Comparison of ENCODE assay signal across 18 mouse cellular contexts in the genomic region with DNA sequence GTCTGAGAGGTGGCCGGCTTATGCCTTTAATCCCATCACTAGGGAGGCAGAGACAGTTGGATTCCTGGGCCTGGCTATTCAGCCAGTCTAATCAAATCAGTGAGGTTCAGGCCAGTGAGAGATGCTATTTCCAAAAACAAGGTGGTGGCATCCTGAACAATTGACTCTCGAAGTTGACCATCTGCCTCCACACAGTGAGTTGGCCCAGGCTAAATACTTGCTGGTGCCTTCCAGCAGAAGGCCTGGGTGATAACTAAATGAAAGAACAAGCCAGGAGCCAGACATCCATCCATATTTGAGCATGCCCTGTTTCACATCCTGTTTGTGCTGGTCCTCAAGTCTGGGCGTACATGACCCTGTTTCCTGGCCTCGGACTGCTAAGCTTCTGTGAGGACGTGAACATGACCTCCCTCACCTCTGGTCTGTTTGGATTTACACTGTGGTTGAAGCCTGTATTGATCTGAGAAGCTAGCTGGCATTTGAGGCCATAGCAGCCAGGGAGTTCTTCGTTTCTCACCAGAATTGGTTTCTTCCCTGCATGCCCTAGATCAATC.
A peak's percentile ranks its signal among the peaks of the same experiment; 100 is the strongest.
DNase-seq lines count a peak whose midpoint lies in the region; ATAC-seq and TF ChIP-seq lines count a peak whose summit lies in the region.
"Had no signal": no experiment of that assay in that cellular context is flagged by ENCODE, and none has a peak within 500 bp of the region (broad histone marks: within the 10 kb centered on the region; RNA-seq: fewer than 3 reads in every experiment).

No protein-coding gene starts in this region.

- DNase-seq in forebrain, embryonic 10.5 days (ENCODE audit: extremely low spot score, low spot score): no peak
- no peak for DNase-seq in liver, postnatal 0 days
- peak; percentile 52 to 63 for DNase-seq in cerebellum, postnatal 14 days
- DNase-seq in adipocyte (ENCODE audit: low spot score): no peak
- no peak for DNase-seq in frontal cortex, postnatal 10 days (ENCODE audit: low spot score in 2 of 2)
- DNase-seq: adrenal gland, adult 8-10 months; forebrain, postnatal 0 days; gastrocnemius, postnatal 14 days; kidney, adult 8-10 months; kidney, postnatal 4 days; layer of hippocampus, postnatal 36 days; right cerebral cortex, postnatal 4 days had no signal

- TF ChIP-seq EP300 in liver, postnatal 0 days (IDR thresholded peaks at IDR 0.05; ENCODE audit: low read depth): no peak

- ATAC-seq in forebrain, embryonic 15.5 days (replicated peaks): no peak
- ATAC-seq in liver, postnatal 0 days: peak; percentile 47; the same call in 1 of the 2 replicates
- ATAC-seq in liver, embryonic 12.5 days: no peak
- 0 out of 2 replicates have a peak, but pooled peaks have one; percentile 33 for ATAC-seq in megakaryocyte, adult 5-6 weeks (ENCODE audit: poor library complexity, severe bottlenecking)
- ATAC-seq: forebrain, postnatal 0 days; hindbrain, embryonic 16.5 days had no signal

- no peaks in the 10 kb centered on the region for H3K9me3 ChIP-seq in forebrain, embryonic 10.5 days
- H3K9me3 ChIP-seq in forebrain, embryonic 15.5 days: no peaks in the 10 kb centered on the region
- H3K9me3 ChIP-seq in liver, postnatal 0 days (ENCODE audit: low read length): no peaks in the 10 kb centered on the region
- no peaks in the 10 kb centered on the region for H3K9me3 ChIP-seq in liver, embryonic 12.5 days (replicated peaks)
- H3K9me3 ChIP-seq: embryonic facial prominence, embryonic 12.5 days; limb, embryonic 15.5 days had no signal

- no peak for TF ChIP-seq CTCF in liver, postnatal 0 days (IDR thresholded peaks at IDR 0.05; ENCODE audit: low read depth)

- H3K4me2 ChIP-seq in forebrain, embryonic 15.5 days (replicated peaks): no peak overlapping the region
- no peak overlapping the region for H3K4me2 ChIP-seq in liver, postnatal 0 days (ENCODE audit: low read depth, low read length)
- no peak overlapping the region for H3K4me2 ChIP-seq in liver, embryonic 12.5 days
- H3K4me2 ChIP-seq: embryonic facial prominence, embryonic 12.5 days; limb, embryonic 15.5 days had no signal

- no peaks in the 10 kb centered on the region for H3K27me3 ChIP-seq in forebrain, embryonic 10.5 days (ENCODE audit: poor library complexity, severe bottlenecking)
- no peaks in the 10 kb centered on the region for H3K27me3 ChIP-seq in forebrain, embryonic 15.5 days
- H3K27me3 ChIP-seq in liver, postnatal 0 days (ENCODE audit: insufficient read depth, low read length): no peaks in the 10 kb centered on the region
- H3K27me3 ChIP-seq in liver, embryonic 12.5 days (replicated peaks): 0 out of 2 replicates have a peak, but pooled peaks cover 3% of the 10 kb centered on the region
- H3K27me3 ChIP-seq: embryonic facial prominence, embryonic 12.5 days; limb, embryonic 15.5 days had no signal

- peaks cover 19% of the 10 kb centered on the region for H3K4me1 ChIP-seq in forebrain, embryonic 10.5 days
- H3K4me1 ChIP-seq in forebrain, embryonic 15.5 days: no peaks in the 10 kb centered on the region
- peaks cover 32% of the 10 kb centered on the region for H3K4me1 ChIP-seq in liver, postnatal 0 days (ENCODE audit: insufficient read depth)
- H3K4me1 ChIP-seq in liver, embryonic 12.5 days: peaks cover 54% of the 10 kb centered on the region

- no peaks in the 10 kb centered on the region for H3K36me3 ChIP-seq in forebrain, embryonic 10.5 days (replicated peaks)
- no peaks in the 10 kb centered on the region for H3K36me3 ChIP-seq in forebrain, embryonic 15.5 days
- no peaks in the 10 kb centered on the region for H3K36me3 ChIP-seq in liver, postnatal 0 days (replicated peaks; ENCODE audit: insufficient read depth, low read length)
- no peaks in the 10 kb centered on the region for H3K36me3 ChIP-seq in liver, embryonic 12.5 days
- H3K36me3 ChIP-seq: embryonic facial prominence, embryonic 12.5 days; limb, embryonic 15.5 days had no signal

- 0 out of 2 replicates have a peak overlapping the region, but pooled peaks have one; percentile 5 for H3K27ac ChIP-seq in forebrain, embryonic 10.5 days
- no peak overlapping the region for H3K27ac ChIP-seq in forebrain, embryonic 15.5 days (replicated peaks)
- H3K27ac ChIP-seq in liver, postnatal 0 days (ENCODE audit: low read depth): no peak overlapping the region
- H3K27ac ChIP-seq in liver, embryonic 12.5 days: no peak overlapping the region
- H3K27ac ChIP-seq: embryonic facial prominence, embryonic 12.5 days; limb, embryonic 15.5 days had no signal

- WGBS in forebrain, embryonic 10.5 days: 79% methylated on average over 6 of the region's 6 CpGs
- WGBS in forebrain, embryonic 15.5 days: 81% methylated on average over 6 of the region's 6 CpGs
- 50% methylated on average over 6 of the region's 6 CpGs for WGBS in liver, postnatal 0 days (ENCODE audit: insufficient replicate concordance)
- WGBS in liver, embryonic 12.5 days (ENCODE audit: insufficient replicate concordance): 60% methylated on average over 6 of the region's 6 CpGs

- H3K4me3 ChIP-seq in forebrain, embryonic 10.5 days: no peak overlapping the region
- no peak overlapping the region for H3K4me3 ChIP-seq in forebrain, embryonic 15.5 days
- no peak overlapping the region for H3K4me3 ChIP-seq in liver, postnatal 0 days (ENCODE audit: low read depth, low read length)
- no peak overlapping the region for H3K4me3 ChIP-seq in liver, embryonic 12.5 days
- H3K4me3 ChIP-seq: embryonic facial prominence, embryonic 12.5 days; limb, embryonic 15.5 days had no signal

- no peak overlapping the region for H3K9ac ChIP-seq in forebrain, embryonic 15.5 days (replicated peaks)
- H3K9ac ChIP-seq in liver, postnatal 0 days (replicated peaks): no peak overlapping the region
- no peak overlapping the region for H3K9ac ChIP-seq in liver, embryonic 12.5 days
- H3K9ac ChIP-seq: embryonic facial prominence, embryonic 12.5 days; forebrain, postnatal 0 days; limb, embryonic 15.5 days had no signal

Comparison
In these comparisons a context has a peak if more than half of its experiments do, and no peak if none do; other contexts are left out.
1. ATAC-seq: peak in liver, postnatal 0 days (single experiment) and megakaryocyte, adult 5-6 weeks (single experiment); none in forebrain, embryonic 15.5 days (single experiment) and liver, embryonic 12.5 days (single experiment).
2. DNase-seq: peak in cerebellum, postnatal 14 days (2 of 2); none in forebrain, embryonic 10.5 days (single experiment), liver, postnatal 0 days (single experiment), adipocyte (single experiment) and frontal cortex, postnatal 10 days (0 of 2).